Mouse (Mus musculus): Measurements from ENCODE around the gene Foxj3. TPM values are rescaled to one million over a fixed set of nuclear protein-coding genes. Genes with fewer than 3 reads are reported as not detected.
A peak's percentile ranks its signal among the peaks of the same experiment; 100 is the strongest.

Foxj3 gene
- total and polyA plus RNA-seq, 3 experiments = 13.4 to 33.9 (median 15.3) TPM

DNA sequence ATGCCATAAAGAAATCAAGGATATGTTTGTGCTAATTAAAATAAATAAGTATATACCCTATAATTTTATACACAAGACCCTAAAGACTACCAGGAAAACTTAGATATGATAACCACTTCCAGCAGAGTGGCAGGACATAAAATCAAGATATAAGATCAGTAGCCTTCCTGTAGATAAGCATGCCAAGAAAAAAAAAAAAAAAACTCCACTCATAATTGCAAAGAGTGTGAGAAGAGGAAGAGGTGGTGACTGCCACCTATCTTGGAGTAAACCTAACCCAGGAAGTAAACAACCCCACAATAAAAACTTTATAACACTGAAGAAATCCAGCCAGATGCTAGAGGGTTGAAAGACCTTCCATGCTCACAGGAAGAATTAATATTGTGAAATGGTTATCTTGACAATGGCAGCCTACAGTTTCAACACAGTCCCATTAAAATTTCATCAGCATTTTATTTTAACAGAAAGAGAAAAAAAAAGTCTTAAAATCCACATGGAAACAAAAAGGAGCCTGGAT is 10.4 kb upstream of the Foxj3 start:
- Histone ChIP-seq H3K4me3 (replicated peaks in 1 of 3; ENCODE audit: low read depth in 2 of 3, low read length in 2 of 3, poor library complexity in 1 of 3) (no peak overlapping the region), H3K4me1 (ENCODE audit: control insufficient read depth in 1 of 2, insufficient read depth in 2 of 2) (peaks cover 0 to 9% of the 10 kb centered on the region in 2 experiments; a peak in 1 of 4 replicates), H3K4me2 (ENCODE audit: insufficient read depth, low read depth, poor library complexity, severe bottlenecking) (no peak overlapping the region), H3K9me3 (replicated peaks; ENCODE audit: low read length) (no peaks in the 10 kb centered on the region), H3K9ac (ENCODE audit: insufficient read depth, low read depth) (no peak overlapping the region), H3K27ac (ENCODE audit: insufficient read depth, low read depth) (no peak overlapping the region), H3K36me3 (replicated peaks in 1 of 2; ENCODE audit: control insufficient read depth in 1 of 2, insufficient read depth in 1 of 2, low read length in 1 of 2) (no peaks in the 10 kb centered on the region), H3K79me2 (replicated peaks; ENCODE audit: control insufficient read depth, extremely low read depth, insufficient read depth, poor library complexity, severe bottlenecking) (no peaks in the 10 kb centered on the region), H3K27me3 (replicated peaks) (no peaks in the 10 kb centered on the region)
- in situ Hi-C loops (cut with MboI; ENCODE audit: low pct_ligation_motif_present, low pct_unique_long_range_greater_than_20kb, low sequenced_read_pairs) = no loop called here
- TF ChIP-seq ZC3H11A (IDR thresholded peaks at IDR 0.05; ENCODE audit: low read depth, low read length) = no peak
- TF ChIP-seq NELFE (IDR thresholded peaks at IDR 0.05; ENCODE audit: low read depth, low read length) = no peak
- no peak for TF ChIP-seq CHD1 (IDR thresholded peaks at IDR 0.05; ENCODE audit: low read depth, low read length)
- TF ChIP-seq CTCF (conservative IDR thresholded peaks at IDR 0.05 in 1 of 2, IDR thresholded peaks at IDR 0.05 in 1 of 2; ENCODE audit: low read depth in 2 of 2, low read length in 2 of 2) = no peak
- no peak for TF ChIP-seq NRF1 (IDR thresholded peaks at IDR 0.05; ENCODE audit: low read depth, low read length)
- no peak for TF ChIP-seq HCFC1 (IDR thresholded peaks at IDR 0.05; ENCODE audit: low read depth, low read length)
- no peak for TF ChIP-seq GABPA (IDR thresholded peaks at IDR 0.05; ENCODE audit: insufficient replicate concordance, low read depth, low read length)
- TF ChIP-seq POLR2A (IDR thresholded peaks at IDR 0.05; ENCODE audit: low read depth, low read length) = no peak
- no peak for TF ChIP-seq MEF2A (IDR thresholded peaks at IDR 0.05; ENCODE audit: borderline replicate concordance, low read depth, low read length)
- no peak for TF ChIP-seq MYC (IDR thresholded peaks at IDR 0.05; ENCODE audit: low read depth, low read length)
- TF ChIP-seq MXI1 (IDR thresholded peaks at IDR 0.05; ENCODE audit: low read depth, low read length) = no peak
- no peak for TF ChIP-seq CHD2 (IDR thresholded peaks at IDR 0.05; ENCODE audit: low read length)
- no peak for TF ChIP-seq EP300 (IDR thresholded peaks at IDR 0.05; ENCODE audit: low read length)
- TF ChIP-seq ZKSCAN1 (IDR thresholded peaks at IDR 0.05; ENCODE audit: borderline replicate concordance, low read depth, low read length) = no peak
- no peak for DNase-seq (ENCODE audit: extremely low read depth)
- dilution Hi-C loops (cut with MboI; ENCODE audit: extremely low pct_ligation_motif_present, extremely low pct_unique_long_range_greater_than_20kb, low sequenced_read_pairs) = no loop called here

DNA sequence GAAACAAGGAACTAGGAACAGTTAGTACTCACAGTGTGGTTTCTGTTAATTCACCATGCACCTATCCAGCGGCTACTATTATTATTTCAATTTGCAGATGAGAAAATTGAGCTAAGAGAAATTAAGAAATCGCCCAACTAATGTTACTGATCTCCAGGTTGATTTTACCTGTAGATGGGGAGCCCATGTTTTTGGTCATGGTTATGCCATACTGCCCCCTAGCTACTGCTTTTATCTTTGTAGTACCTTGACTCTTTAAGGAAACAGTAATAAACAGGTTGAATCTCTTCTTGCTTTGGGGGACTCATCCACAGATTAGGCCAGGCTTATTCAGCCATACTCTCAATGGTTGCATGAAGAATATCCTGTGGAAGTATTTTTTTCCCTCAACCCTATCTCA is 5.0 kb upstream of the Foxj3 start:
- dilution Hi-C loops (cut with MboI; ENCODE audit: extremely low pct_ligation_motif_present, extremely low pct_unique_long_range_greater_than_20kb, low sequenced_read_pairs) (no loop called here), in situ Hi-C loops (cut with MboI; ENCODE audit: low pct_ligation_motif_present, low pct_unique_long_range_greater_than_20kb, low sequenced_read_pairs) (loop anchor here (10.0 kb wide), 2 partner anchors 97 to 287 kb away; no protein-coding TSS in a partner anchor)
- DNase-seq (ENCODE audit: extremely low read depth) = peak; percentile 32
- H3K36me3 ChIP-seq (replicated peaks in 1 of 2; ENCODE audit: control insufficient read depth in 1 of 2, insufficient read depth in 1 of 2, low read length in 1 of 2) = no peaks in the 10 kb centered on the region
- peaks cover 0 to 12% of the 10 kb centered on the region in 2 experiments; a peak in 2 of 4 replicates for H3K4me1 ChIP-seq (ENCODE audit: control insufficient read depth in 1 of 2, insufficient read depth in 2 of 2)
- no peak for TF ChIP-seq E2F4 (IDR thresholded peaks at IDR 0.05; ENCODE audit: insufficient replicate concordance, low read depth, low read length)
- peak; percentile 18 to 77; a peak in 3 of 4 replicates for TF ChIP-seq CTCF (conservative IDR thresholded peaks at IDR 0.05 in 1 of 2, IDR thresholded peaks at IDR 0.05 in 1 of 2; ENCODE audit: low read depth in 2 of 2, low read length in 2 of 2)
- TF ChIP-seq MYC (IDR thresholded peaks at IDR 0.05; ENCODE audit: low read depth, low read length) = no peak
- TF ChIP-seq JUND (conservative IDR thresholded peaks at IDR 0.05; ENCODE audit: low read depth, low read length) = no peak
- TF ChIP-seq RCOR1 (conservative IDR thresholded peaks at IDR 0.05; ENCODE audit: low read depth, low read length) = no peak
- TF ChIP-seq PAX5 (IDR thresholded peaks at IDR 0.05; ENCODE audit: low read length) = no peak
- TF ChIP-seq MAFK (IDR thresholded peaks at IDR 0.05; ENCODE audit: insufficient replicate concordance, low read length) = no peak
- no peak for TF ChIP-seq BHLHE40 (IDR thresholded peaks at IDR 0.05; ENCODE audit: low read depth, low read length)
- no peak for TF ChIP-seq MAX (IDR thresholded peaks at IDR 0.05; ENCODE audit: low read length)
- TF ChIP-seq JUN (IDR thresholded peaks at IDR 0.05; ENCODE audit: insufficient read depth, low read depth, low read length) = no peak
- no peak for TF ChIP-seq GABPA (IDR thresholded peaks at IDR 0.05; ENCODE audit: insufficient replicate concordance, low read depth, low read length)
- no peak for TF ChIP-seq MAZ (IDR thresholded peaks at IDR 0.05; ENCODE audit: low read depth, low read length)
- no peak for TF ChIP-seq TCF12 (IDR thresholded peaks at IDR 0.05; ENCODE audit: low read depth, low read length)
- no peak for TF ChIP-seq ZKSCAN1 (IDR thresholded peaks at IDR 0.05; ENCODE audit: borderline replicate concordance, low read depth, low read length)
- TF ChIP-seq SMC3 (IDR thresholded peaks at IDR 0.05; ENCODE audit: low read depth, low read length) = peak; percentile 61
- no peak for TF ChIP-seq USF2 (conservative IDR thresholded peaks at IDR 0.05; ENCODE audit: low read depth, low read length)
- peak; percentile 78 for TF ChIP-seq RAD21 (IDR thresholded peaks at IDR 0.05; ENCODE audit: low read depth, low read length)
- TF ChIP-seq ZC3H11A (IDR thresholded peaks at IDR 0.05; ENCODE audit: low read depth, low read length) = peak; percentile 29; the same call in 1 of the 2 replicates
- TF ChIP-seq CHD1 (IDR thresholded peaks at IDR 0.05; ENCODE audit: low read depth, low read length) = no peak
- TF ChIP-seq ETS1 (conservative IDR thresholded peaks at IDR 0.05; ENCODE audit: low read depth, low read length) = no peak
- no peak for TF ChIP-seq MXI1 (IDR thresholded peaks at IDR 0.05; ENCODE audit: low read depth, low read length)
- TF ChIP-seq KAT2A (IDR thresholded peaks at IDR 0.05; ENCODE audit: insufficient replicate concordance, low read length) = no peak
- TF ChIP-seq CHD2 (IDR thresholded peaks at IDR 0.05; ENCODE audit: low read length) = no peak
- no peak overlapping the region for H3K9ac ChIP-seq (ENCODE audit: insufficient read depth, low read depth)
- no peak overlapping the region for H3K4me3 ChIP-seq (replicated peaks in 1 of 3; ENCODE audit: low read depth in 2 of 3, low read length in 2 of 3, poor library complexity in 1 of 3)
- H3K4me2 ChIP-seq (ENCODE audit: insufficient read depth, low read depth, poor library complexity, severe bottlenecking) = no peak overlapping the region
- no peaks in the 10 kb centered on the region for H3K27me3 ChIP-seq (replicated peaks)
- no peaks in the 10 kb centered on the region for H3K9me3 ChIP-seq (replicated peaks; ENCODE audit: low read length)
- H3K27ac ChIP-seq (ENCODE audit: insufficient read depth, low read depth) = no peak overlapping the region
- H3K79me2 ChIP-seq (replicated peaks; ENCODE audit: control insufficient read depth, extremely low read depth, insufficient read depth, poor library complexity, severe bottlenecking) = no peaks in the 10 kb centered on the region

Data from CH12.LX (cell line).